Mouse (Mus musculus) heart, postnatal 0 days (tissue): ENCODE measurements at regions not wholly inside any gene's neighbourhood (a gene's known extent, or its start where the extent isn't known, plus 50 kb on each side); places are given as distances from the start of the nearest gene placed in this dataset.
"Not testable (repeated sequence)": the region's sequence is repeated elsewhere in the genome, so short reads cannot be mapped to it uniquely, and the experiment has no call there.

Experiments used
- CTCF ChIP-seq: IDR thresholded peaks from 2 replicates; pipeline ENCODE4 v1.5.1; 2016; ENCODE audit warnings: antibody characterized with exemption, control low read depth, low read depth
- EP300 ChIP-seq: IDR thresholded peaks from 2 replicates; pipeline ENCODE4 v1.6.1; 2016; ENCODE audit warnings: antibody characterized with exemption, low read depth

DNA sequence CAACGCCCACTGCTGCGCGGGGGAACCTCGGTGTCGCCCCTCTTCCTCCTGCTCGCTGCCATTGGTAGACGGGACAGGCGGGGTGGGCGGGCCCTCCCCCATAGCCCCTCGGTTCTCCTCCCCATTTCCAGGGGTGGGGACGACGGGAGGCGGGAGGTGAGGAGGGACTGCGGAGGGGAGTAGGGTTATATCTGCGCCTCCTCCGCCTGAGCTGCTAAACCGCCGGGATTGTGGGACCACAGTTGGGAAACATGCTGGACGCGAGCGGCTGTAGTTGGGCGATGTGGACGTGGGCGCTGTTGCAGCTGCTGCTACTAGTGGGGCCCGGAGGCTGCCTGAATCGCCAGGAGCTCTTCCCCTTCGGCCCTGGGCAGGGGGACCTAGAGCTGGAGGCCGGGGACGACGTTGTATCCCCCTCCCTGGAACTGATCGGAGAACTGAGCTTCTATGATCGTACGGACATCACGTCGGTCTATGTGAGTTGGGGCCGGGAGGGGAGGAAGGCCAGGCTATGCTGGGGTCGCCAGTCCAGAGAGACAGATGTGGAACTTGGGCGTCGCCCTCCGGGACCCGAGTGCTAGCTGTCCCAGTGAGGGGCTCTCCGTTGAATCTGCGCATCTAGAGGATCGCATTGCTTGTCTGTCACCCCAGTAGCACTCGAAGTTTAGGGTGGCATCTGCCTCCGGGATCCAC is 97.6 kb downstream of the Prl2c3 start:
- not testable (repeated sequence) for TF ChIP-seq CTCF, EP300
